Mouse (Mus musculus): Measurements from ENCODE around the gene Slc25a36.

Slc25a36 gene

GRCm38 (mm10) chr9:97111506-97111905, 549 bp upstream of the Slc25a36 start:
- DNase-seq (ENCODE audit: low spot score in 2 of 2) = no peak

- DNase-seq (ENCODE audit: low spot score in 2 of 2) = no peak
These were observed 4.3 kb downstream of the Slc25a36 start for GRCm38 (mm10) chr9:97106481-97107160.

GRCm38 (mm10) chr9:97105400-97105985, 5.5 kb downstream of the Slc25a36 start:
- DNase-seq (ENCODE audit: low spot score in 2 of 2) = no peak

GRCm38 (mm10) chr9:97103376-97104061, 7.4 kb downstream of the Slc25a36 start:
- DNase-seq (ENCODE audit: low spot score in 2 of 2) = no peak

GRCm38 (mm10) chr9:97098985-97099384, 12.0 kb downstream of the Slc25a36 start:
- no peak for DNase-seq (ENCODE audit: low spot score in 2 of 2)

GRCm38 (mm10) chr9:97096180-97096579, 14.8 kb downstream of the Slc25a36 start:
- no peak for DNase-seq (ENCODE audit: low spot score in 2 of 2)

GRCm38 (mm10) chr9:97087850-97088249, 23.1 kb downstream of the Slc25a36 start:
- DNase-seq (ENCODE audit: low spot score in 2 of 2) = no peak

- no peak for DNase-seq (ENCODE audit: low spot score in 2 of 2)
These were observed 26.3 kb downstream of the Slc25a36 start for GRCm38 (mm10) chr9:97084628-97085027.

- DNase-seq (ENCODE audit: low spot score in 2 of 2) = no peak
These were observed 29.7 kb downstream of the Slc25a36 start for GRCm38 (mm10) chr9:97081106-97081862.

GRCm38 (mm10) chr9:97069911-97070310, 41.0 kb downstream of the Slc25a36 start:
- DNase-seq (ENCODE audit: low spot score in 2 of 2) = no peak

- DNase-seq (ENCODE audit: low spot score in 2 of 2) = no peak
These were observed 41.5 kb downstream of the Slc25a36 start for GRCm38 (mm10) chr9:97069466-97069865.

GRCm38 (mm10) chr9:97068201-97069095, 42.5 kb downstream of the Slc25a36 start:
- DNase-seq (ENCODE audit: low spot score in 2 of 2) = peak; percentile 66 to 82

- DNase-seq (ENCODE audit: low spot score in 2 of 2) = no peak
These were observed 43.2 kb downstream of the Slc25a36 start for GRCm38 (mm10) chr9:97067761-97068160.

- no peak for DNase-seq (ENCODE audit: low spot score in 2 of 2)
These were observed 45.1 kb downstream of the Slc25a36 start for GRCm38 (mm10) chr9:97065885-97066284.

- no peak for DNase-seq (ENCODE audit: low spot score in 2 of 2)
These were observed 45.7 kb downstream of the Slc25a36 start for GRCm38 (mm10) chr9:97065216-97065615.

- DNase-seq (ENCODE audit: low spot score in 2 of 2) = no peak
These were observed 46.8 kb downstream of the Slc25a36 start for GRCm38 (mm10) chr9:97064161-97064560.

GRCm38 (mm10) chr9:97061696-97062095, 49.3 kb downstream of the Slc25a36 start:
- DNase-seq (ENCODE audit: low spot score in 2 of 2) = no peak

GRCm38 (mm10) chr9:97056541-97057338, 54.2 kb downstream of the Slc25a36 start:
- DNase-seq (ENCODE audit: low spot score in 2 of 2) = no peak

- DNase-seq (ENCODE audit: low spot score in 2 of 2) = no peak
These were observed 55.1 kb downstream of the Slc25a36 start for GRCm38 (mm10) chr9:97055906-97056305.

- DNase-seq (ENCODE audit: low spot score in 2 of 2) = no peak
These were observed 59.8 kb downstream of the Slc25a36 start for GRCm38 (mm10) chr9:97051176-97051575.

All from frontal cortex, postnatal 25 days (tissue).